Mouse (Mus musculus) lung, adult 2 months (tissue): ENCODE measurements around the gene Cops2. TPM values are rescaled to one million over a fixed set of nuclear protein-coding genes. Genes with fewer than 3 reads are reported as not detected.

Experiments
- DNase-seq: peaks from one replicate; pipeline ENCODE4 v3.0.0; 2022
- H3K4me1 ChIP-seq: fragments of 200-500 bp; 2 replicates; pipeline ENCODE4 v1.6.1; 2011; ENCODE audit warnings: low read length; ENCODE audit not compliant: control insufficient read depth, insufficient read depth
- H3K4me3 ChIP-seq: fragments of 200-500 bp; replicated peaks from 2 replicates; pipeline ENCODE3; 2011; ENCODE audit warnings: low read depth, mild to moderate bottlenecking, control low read depth, low read length; ENCODE audit errors: extremely low read depth
- CTCF ChIP-seq: fragments of 200-500 bp; IDR thresholded peaks from 2 replicates; pipeline ENCODE4 v1.5.1; 2011; ENCODE audit warnings: mild to moderate bottlenecking, low read length, control low read depth; ENCODE audit not compliant: insufficient read depth
- POLR2A ChIP-seq: fragments of 200-500 bp; IDR thresholded peaks from 2 replicates; pipeline ENCODE4 v1.6.1; 2011; ENCODE audit warnings: low read depth, mild to moderate bottlenecking, control low read depth, low read length, borderline replicate concordance; ENCODE audit errors: extremely low read depth
- WGBS: fragments of 180-500 bp; shearing (Covaris S2); methylation state at CpG from one replicate; pipeline ENCODE4 v1.1.7; 2018; 5-methylcytosine and 5-hydroxymethylcytosine counted together
- polyA plus RNA-seq: library from polyadenylated mRNA; depleted of rRNA; stranded (reverse); fragments of >200 nt; gene quantifications from 2 replicates; pipeline ENCODE4 v1.2.3, GENCODE M21; 2012

Gene Cops2
- polyA plus RNA-seq, 1 experiment, result 9.4 TPM

GRCm38 (mm10) chr2:125829924-125830323, 29.0 kb downstream of the Cops2 start:
- TF ChIP-seq POLR2A (no peak), CTCF (no peak)
- DNase-seq, result no peak
- H3K4me3 ChIP-seq, result no peak overlapping the region
- WGBS, result 76% methylated on average over 2 of the region's 2 CpGs
- no peaks in the 10 kb centered on the region; the same call in 1 of the 2 replicates for H3K4me1 ChIP-seq

- Histone ChIP-seq H3K4me3 (no peak overlapping the region), H3K4me1 (no peaks in the 10 kb centered on the region; the same call in 1 of the 2 replicates)
- 68% methylated on average over 4 of the region's 4 CpGs for WGBS
- TF ChIP-seq CTCF, result no peak
- no peak for TF ChIP-seq POLR2A
- no peak for DNase-seq
These were observed 31.0 kb downstream of the Cops2 start for GRCm38 (mm10) chr2:125827898-125828297.

GRCm38 (mm10) chr2:125826201-125826600, 32.7 kb downstream of the Cops2 start:
- Histone ChIP-seq H3K4me1 (no peaks in the 10 kb centered on the region; the same call in 1 of the 2 replicates), H3K4me3 (no peak overlapping the region)
- WGBS, result 35% methylated on average over 4 of the region's 4 CpGs
- TF ChIP-seq POLR2A (no peak), CTCF (no peak)
- DNase-seq, result no peak

GRCm38 (mm10) chr2:125820397-125820796, 38.5 kb downstream of the Cops2 start:
- DNase-seq, result no peak
- Histone ChIP-seq H3K4me1 (no peaks in the 10 kb centered on the region), H3K4me3 (no peak overlapping the region)
- TF ChIP-seq POLR2A (no peak), CTCF (no peak)
- WGBS, result 77% methylated on average over 4 of the region's 4 CpGs

GRCm38 (mm10) chr2:125813972-125814595, 44.9 kb downstream of the Cops2 start:
- Histone ChIP-seq H3K4me3 (no peak overlapping the region), H3K4me1 (no peaks in the 10 kb centered on the region)
- no peak for TF ChIP-seq CTCF
- TF ChIP-seq POLR2A, result no peak
- WGBS, result 54% methylated on average over 9 of the region's 9 CpGs
- no peak for DNase-seq

GRCm38 (mm10) chr2:125811332-125811731, 47.6 kb downstream of the Cops2 start:
- Histone ChIP-seq H3K4me1 (no peaks in the 10 kb centered on the region), H3K4me3 (no peak overlapping the region)
- no peak for DNase-seq
- WGBS, result 65% methylated on average over 2 of the region's 2 CpGs
- TF ChIP-seq POLR2A (no peak), CTCF (no peak)

- Histone ChIP-seq H3K4me3 (no peak overlapping the region), H3K4me1 (no peaks in the 10 kb centered on the region)
- no peak for DNase-seq
- WGBS, result 84% methylated on average over 7 of the region's 7 CpGs
- TF ChIP-seq POLR2A (no peak), CTCF (no peak)
These were observed 49.4 kb downstream of the Cops2 start for GRCm38 (mm10) chr2:125809551-125809950.

GRCm38 (mm10) chr2:125805826-125806225, 53.1 kb downstream of the Cops2 start:
- 61% methylated on average over 1 of the region's 1 CpGs for WGBS
- H3K4me1 ChIP-seq, result no peaks in the 10 kb centered on the region; the same call in 1 of the 2 replicates
- TF ChIP-seq POLR2A (no peak), CTCF (no peak)
- no peak overlapping the region for H3K4me3 ChIP-seq
- DNase-seq, result no peak

GRCm38 (mm10) chr2:125801947-125802346, 57.0 kb downstream of the Cops2 start:
- TF ChIP-seq POLR2A (no peak), CTCF (no peak)
- Histone ChIP-seq H3K4me1 (no peaks in the 10 kb centered on the region; the same call in 1 of the 2 replicates), H3K4me3 (no peak overlapping the region)
- DNase-seq, result no peak
- WGBS, result 68% methylated on average over 4 of the region's 4 CpGs

GRCm38 (mm10) chr2:125801038-125801437, 57.9 kb downstream of the Cops2 start:
- DNase-seq, result peak; percentile 37
- Histone ChIP-seq H3K4me3 (no peak overlapping the region), H3K4me1 (no peaks in the 10 kb centered on the region; the same call in 1 of the 2 replicates)
- WGBS, result 27% methylated on average over 8 of the region's 8 CpGs
- TF ChIP-seq CTCF (no peak), POLR2A (peak; percentile 29; the same call in 1 of the 2 replicates)

GRCm38 (mm10) chr2:125800428-125800827, 58.5 kb downstream of the Cops2 start:
- TF ChIP-seq POLR2A, result no peak
- TF ChIP-seq CTCF, result no peak
- 41% methylated on average over 4 of the region's 4 CpGs for WGBS
- DNase-seq, result no peak
- Histone ChIP-seq H3K4me1 (no peaks in the 10 kb centered on the region; the same call in 1 of the 2 replicates), H3K4me3 (no peak overlapping the region)
